Mouse (Mus musculus) C2C12 (cell line): ENCODE data around the gene Ripk4. TPM values are rescaled to one million over a fixed set of nuclear protein-coding genes. Genes with fewer than 3 reads are reported as not detected.
A peak's percentile ranks its signal among the peaks of the same experiment; 100 is the strongest.

Experiments used
- H3K27me3 ChIP-seq: one replicate; pipeline ENCODE4 v1.6.1; 2011; ENCODE audit not compliant: control insufficient read depth, insufficient read depth, insufficient read length
- H3K36me3 ChIP-seq: one replicate; pipeline ENCODE4 v1.6.1; 2011; ENCODE audit not compliant: control insufficient read depth, insufficient read depth
- H3K4me3 ChIP-seq: one replicate; pipeline ENCODE4 v1.5.1; 2011; ENCODE audit warnings: mild to moderate bottlenecking, control low read depth; ENCODE audit not compliant: poor library complexity, insufficient read depth, severe bottlenecking
- H3K79me2 ChIP-seq: one replicate; pipeline ENCODE4 v1.6.1; 2011; ENCODE audit not compliant: control insufficient read depth, insufficient read depth
- H3K79me3 ChIP-seq: one replicate; pipeline ENCODE4 v1.6.1; 2011; ENCODE audit warnings: low read depth, control low read depth
- H3ac ChIP-seq: one replicate; pipeline ENCODE3; 2011; ENCODE audit warnings: low read depth; ENCODE audit not compliant: control insufficient read depth, insufficient read length
- CEBPB ChIP-seq: IDR thresholded peaks from one replicate; pipeline ENCODE4 v1.6.1; 2011; ENCODE audit warnings: low read depth, mild to moderate bottlenecking, control low read depth, moderate library complexity
- CTCF ChIP-seq: IDR thresholded peaks from one replicate; pipeline ENCODE4 v1.5.1; 2011; ENCODE audit not compliant: control insufficient read depth, insufficient read depth, insufficient read length
- FOSL1 ChIP-seq: IDR thresholded peaks from one replicate; pipeline ENCODE4 v1.8.0; 2011; ENCODE audit warnings: mild to moderate bottlenecking, low read length; ENCODE audit not compliant: poor library complexity, insufficient read depth, severe bottlenecking
- MAX ChIP-seq: IDR thresholded peaks from one replicate; pipeline ENCODE4 v1.6.1; 2011; ENCODE audit warnings: mild to moderate bottlenecking, control low read depth
- MYOD1 ChIP-seq: IDR thresholded peaks from one replicate; pipeline ENCODE4 v1.6.1; 2011; ENCODE audit warnings: low read depth; ENCODE audit not compliant: control insufficient read depth, insufficient read length
- MYOG ChIP-seq: IDR thresholded peaks from one replicate; pipeline ENCODE4 v1.6.1; 2011; ENCODE audit not compliant: control insufficient read depth, insufficient read length; ENCODE audit errors: extremely low read depth
- USF1 ChIP-seq: IDR thresholded peaks from one replicate; pipeline ENCODE4 v1.6.1; 2011; ENCODE audit warnings: low read depth, mild to moderate bottlenecking, control low read depth, moderate library complexity
- polyA plus RNA-seq: library from polyadenylated mRNA; unstranded; fragments of >200 nt; fragmentation: generic; extraction: Trizol; gene quantifications from one replicate; pipeline ENCODE4 v1.2.1, GENCODE M21; 2012; ENCODE audit warnings: missing spikeins

The Ripk4 gene
- polyA plus RNA-seq, 1 experiment: not detected

- H3K36me3 ChIP-seq: peaks cover 65% of the 10 kb centered on the region
- H3K79me2 ChIP-seq: no peaks in the 10 kb centered on the region
- no peaks in the 10 kb centered on the region for H3K79me3 ChIP-seq
These were observed 33.6 kb upstream of the Ripk4 start for GRCm38 (mm10) chr16:97797212-97797611.

GRCm38 (mm10) chr16:97794256-97794655 is 30.7 kb upstream of the Ripk4 start:
- no peaks in the 10 kb centered on the region for H3K79me2 ChIP-seq
- TF ChIP-seq MYOG: no peak
- no peak for TF ChIP-seq USF1
- TF ChIP-seq MYOD1: no peak
- TF ChIP-seq CEBPB: no peak
- TF ChIP-seq MAX: no peak
- TF ChIP-seq FOSL1: no peak
- no peak for TF ChIP-seq CTCF
- H3K36me3 ChIP-seq: peaks cover 56% of the 10 kb centered on the region
- no peaks in the 10 kb centered on the region for H3K27me3 ChIP-seq
- H3K4me3 ChIP-seq: no peak overlapping the region
- no peaks in the 10 kb centered on the region for H3K79me3 ChIP-seq
- no peak overlapping the region for H3ac ChIP-seq

More at GRCm38 (mm10) chr16:97797212-97797611, 33.6 kb upstream of the Ripk4 start:
- no peak for TF ChIP-seq MAX
- TF ChIP-seq MYOD1: no peak
- no peak for TF ChIP-seq CTCF
- no peak for TF ChIP-seq CEBPB
- no peak for TF ChIP-seq USF1
- H3K27me3 ChIP-seq: no peaks in the 10 kb centered on the region
- H3K4me3 ChIP-seq: no peak overlapping the region
- H3ac ChIP-seq: no peak overlapping the region

- TF ChIP-seq CTCF: no peak
- no peak for TF ChIP-seq MYOD1
- no peak for TF ChIP-seq MYOG
- no peak for TF ChIP-seq USF1
- TF ChIP-seq CEBPB: no peak
- TF ChIP-seq FOSL1: no peak
- no peak for TF ChIP-seq MAX
These were observed 19.5 kb upstream of the Ripk4 start for GRCm38 (mm10) chr16:97783057-97783456.

GRCm38 (mm10) chr16:97778353-97779025 is 14.9 kb upstream of the Ripk4 start:
- Histone ChIP-seq H3ac (no peak overlapping the region), H3K79me2 (no peaks in the 10 kb centered on the region), H3K4me3 (no peak overlapping the region), H3K36me3 (no peaks in the 10 kb centered on the region), H3K27me3 (no peaks in the 10 kb centered on the region), H3K79me3 (no peaks in the 10 kb centered on the region)
- no peak for TF ChIP-seq MYOD1
- TF ChIP-seq MYOG: no peak
- TF ChIP-seq USF1: no peak
- TF ChIP-seq MAX: no peak
- TF ChIP-seq CTCF: peak; percentile 78
- TF ChIP-seq FOSL1: no peak

More at GRCm38 (mm10) chr16:97783057-97783456, 19.5 kb upstream of the Ripk4 start:
- Histone ChIP-seq H3K36me3 (no peaks in the 10 kb centered on the region), H3K79me2 (no peaks in the 10 kb centered on the region), H3K4me3 (no peak overlapping the region), H3ac (no peak overlapping the region), H3K27me3 (no peaks in the 10 kb centered on the region), H3K79me3 (no peaks in the 10 kb centered on the region)

GRCm38 (mm10) chr16:97766501-97766900 is 2.9 kb upstream of the Ripk4 start:
- H3K27me3 ChIP-seq: no peaks in the 10 kb centered on the region

GRCm38 (mm10) chr16:97764626-97765025 is 1.0 kb upstream of the Ripk4 start:
- Histone ChIP-seq H3K36me3 (no peaks in the 10 kb centered on the region), H3ac (no peak overlapping the region), H3K4me3 (no peak overlapping the region), H3K79me2 (no peaks in the 10 kb centered on the region), H3K27me3 (no peaks in the 10 kb centered on the region), H3K79me3 (no peaks in the 10 kb centered on the region)
- no peak for TF ChIP-seq FOSL1
- TF ChIP-seq CTCF: no peak
- no peak for TF ChIP-seq MAX
- TF ChIP-seq MYOG: no peak
- no peak for TF ChIP-seq MYOD1

More at GRCm38 (mm10) chr16:97766501-97766900, 2.9 kb upstream of the Ripk4 start:
- H3K79me3 ChIP-seq: no peaks in the 10 kb centered on the region
- no peaks in the 10 kb centered on the region for H3K36me3 ChIP-seq
- H3ac ChIP-seq: no peak overlapping the region
- H3K4me3 ChIP-seq: no peak overlapping the region
- no peak for TF ChIP-seq MYOD1
- TF ChIP-seq MYOG: no peak
- no peak for TF ChIP-seq MAX
- TF ChIP-seq CEBPB: no peak
- TF ChIP-seq FOSL1: no peak
- no peak for TF ChIP-seq CTCF
- TF ChIP-seq USF1: no peak
- H3K79me2 ChIP-seq: no peaks in the 10 kb centered on the region
